Mouse (Mus musculus) E14TG2a.4 (cell line): ENCODE measurements around the gene Gm48552.

Source experiments
- CTCF ChIP-seq: conservative IDR thresholded peaks from 2 replicates; pipeline ENCODE4 v1.5.1; 2014; ENCODE audit warnings: low read length
- NANOG ChIP-seq: IDR thresholded peaks from 2 replicates; pipeline ENCODE4 v1.6.1; 2014; ENCODE audit warnings: borderline replicate concordance, low read length, mixed read lengths

DNA sequence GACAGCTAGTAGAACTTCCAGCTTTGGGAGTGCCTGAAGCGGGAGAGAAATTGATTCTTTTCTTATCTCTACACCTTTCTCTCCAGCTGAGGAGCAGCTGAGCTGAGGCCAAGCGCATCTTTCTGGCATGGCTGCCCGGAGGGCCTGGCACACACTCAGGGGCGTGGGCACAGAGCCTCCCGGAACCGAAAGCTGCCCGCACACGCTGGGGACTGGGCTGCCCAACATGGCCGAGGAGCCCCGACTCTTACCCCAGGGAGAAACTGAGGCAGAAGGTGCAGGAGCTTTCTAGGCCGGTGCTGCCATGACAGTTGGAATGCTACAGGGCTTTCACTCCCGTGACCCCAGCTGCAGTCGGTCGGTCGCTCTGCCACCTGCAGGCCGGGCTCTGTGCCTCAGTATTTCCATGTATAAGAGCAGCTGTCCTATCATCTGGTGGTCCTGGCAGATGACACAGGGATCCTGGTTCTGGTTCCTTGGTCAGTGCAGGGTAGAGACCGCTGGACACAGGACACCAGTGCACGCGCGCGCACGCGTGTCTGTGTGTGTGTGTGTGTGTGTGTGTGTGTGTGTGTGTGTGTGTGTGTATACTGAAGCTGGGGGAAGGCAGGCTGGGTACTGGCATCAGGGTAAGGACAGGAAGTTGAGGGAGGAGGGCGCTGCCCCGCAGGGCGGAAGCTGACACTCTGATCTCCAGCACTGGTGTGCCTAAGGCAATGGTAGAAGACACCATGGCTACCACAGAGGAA lies 44.9 kb downstream of the Gm48552 start:
- TF ChIP-seq CTCF (no peak), NANOG (no peak)
